Mouse (Mus musculus) midbrain, embryonic 15.5 days (tissue): Measurements from ENCODE around the gene Il6st. TPM values are rescaled to one million over a fixed set of nuclear protein-coding genes. Genes with fewer than 3 reads are reported as not detected.

Source experiments
- ATAC-seq: fragments of 200-750 bp; cut with Nextera tagmentation; replicated peaks from 2 replicates; pipeline ENCODE4 v1.8.0; 2017; ENCODE audit warnings: moderate TSS enrichment
- H3K27ac ChIP-seq: fragments of 300-500 bp; sonication (generic); 2 replicates; pipeline ENCODE4 v1.5.1; 2015; ENCODE audit warnings: mild to moderate bottlenecking, inconsistent platforms
- H3K27me3 ChIP-seq: fragments of 300-500 bp; sonication (generic); replicated peaks from 2 replicates; pipeline ENCODE4 v1.6.1; 2015; ENCODE audit warnings: inconsistent platforms
- H3K36me3 ChIP-seq: fragments of 300-500 bp; sonication (generic); replicated peaks from 2 replicates; pipeline ENCODE4 v1.6.1; 2015; ENCODE audit warnings: inconsistent platforms
- H3K4me1 ChIP-seq: fragments of 300-500 bp; sonication (generic); 2 replicates; pipeline ENCODE4 v1.6.1; 2015; ENCODE audit warnings: inconsistent platforms
- H3K4me2 ChIP-seq: fragments of 300-500 bp; sonication (generic); 2 replicates; pipeline ENCODE4 v1.6.1; 2015; ENCODE audit warnings: inconsistent platforms, mild to moderate bottlenecking, moderate library complexity
- H3K4me3 ChIP-seq: fragments of 300-500 bp; sonication (generic); 2 replicates; pipeline ENCODE4 v1.5.1; 2015; ENCODE audit warnings: mild to moderate bottlenecking, inconsistent platforms
- H3K9ac ChIP-seq: fragments of 300-500 bp; sonication (generic); 2 replicates; pipeline ENCODE4 v1.6.1; 2015; ENCODE audit warnings: mild to moderate bottlenecking, inconsistent platforms
- H3K9me3 ChIP-seq: fragments of 300-500 bp; sonication (generic); 2 replicates; pipeline ENCODE4 v1.6.1; 2016; ENCODE audit warnings: inconsistent platforms
- WGBS: fragments of 180-500 bp; shearing (Covaris S2); methylation state at CpG from one replicate; pipeline ENCODE4 v1.1.7; 2015; ENCODE audit warnings: mixed read lengths; 5-methylcytosine and 5-hydroxymethylcytosine counted together
- polyA plus RNA-seq: library from polyadenylated mRNA; unstranded; fragments of >200 nt; fragmentation: Nextera tagmentation; extraction: Ambion mirVana; gene quantifications from 2 replicates; pipeline ENCODE4 v1.2.1, GENCODE M21; 2015

Gene Il6st
- polyA plus RNA-seq, 1 experiment from 2014 or later, result 20.9 TPM

GRCm38 (mm10) chr13:112553304-112553703 is 89.4 kb downstream of the Il6st start:
- Histone ChIP-seq H3K4me3 (no peak overlapping the region), H3K27ac (no peak overlapping the region), H3K36me3 (no peaks in the 10 kb centered on the region), H3K27me3 (no peaks in the 10 kb centered on the region), H3K9ac (no peak overlapping the region), H3K4me2 (no peak overlapping the region), H3K4me1 (no peaks in the 10 kb centered on the region), H3K9me3 (no peaks in the 10 kb centered on the region)
- no peak for ATAC-seq
- WGBS, result 92% methylated on average over 5 of the region's 5 CpGs

- ATAC-seq, result no peak
- H3K9me3 ChIP-seq, result no peaks in the 10 kb centered on the region
- 65% methylated on average over 2 of the region's 2 CpGs for WGBS
Measured at GRCm38 (mm10) chr13:112556501-112556900, 92.6 kb downstream of the Il6st start.

More at GRCm38 (mm10) chr13:112556501-112556900, 92.6 kb downstream of the Il6st start:
- H3K4me2 ChIP-seq, result no peak overlapping the region
- no peaks in the 10 kb centered on the region for H3K4me1 ChIP-seq
- no peak overlapping the region for H3K4me3 ChIP-seq
- no peaks in the 10 kb centered on the region for H3K27me3 ChIP-seq
- H3K27ac ChIP-seq, result no peak overlapping the region
- no peak overlapping the region for H3K9ac ChIP-seq
- H3K36me3 ChIP-seq, result no peaks in the 10 kb centered on the region

Other genes with a start within 250 kb of the Il6st start
- gene Ankrd55, start 175.6 kb upstream of the Il6st start, polyA plus RNA-seq, result 7.3 and 8.9 TPM in 2 replicates
- not detected in 2 replicates for gene Il31ra, start 130.3 kb downstream of the Il6st start, polyA plus RNA-seq
- gene Ddx4, start 188.4 kb downstream of the Il6st start, polyA plus RNA-seq, result 0.77 and 0.88 TPM in 2 replicates
- 25.8 and 30.8 TPM in 2 replicates for gene Slc38a9, start 196.7 kb downstream of the Il6st start, polyA plus RNA-seq